Mouse (Mus musculus) G1E (cell line): Measurements from ENCODE around the gene Syne3.

Source experiments
- CTCF ChIP-seq: IDR thresholded peaks from 2 replicates; pipeline ENCODE4 v1.5.1; 2012; ENCODE audit warnings: low read depth, low read length, inconsistent platforms, mixed read lengths
- TAL1 ChIP-seq: conservative IDR thresholded peaks from 2 replicates; pipeline ENCODE4 v1.6.1; 2012; ENCODE audit warnings: low read depth, low read length, inconsistent platforms, mixed read lengths

GRCm38 (mm10) chr12:104985088-104985487 lies 24.5 kb downstream of the Syne3 start:
- TF ChIP-seq CTCF (0 out of 2 replicates have a peak, but pooled peaks have one; percentile 24), TAL1 (no peak)
